Mouse (Mus musculus): ENCODE measurements at regions not wholly inside any gene's neighbourhood (a gene's known extent, or its start where the extent isn't known, plus 50 kb on each side); places are given as distances from the start of the nearest gene placed in this dataset.

GRCm38 (mm10) chr12:27838384-27838783 is 496.0 kb upstream of the Sox11 start:
- no peak for DNase-seq (ENCODE audit: low spot score)

- DNase-seq (ENCODE audit: low spot score), result no peak
Measured at GRCm38 (mm10) chr12:27826208-27826607, 483.8 kb upstream of the Sox11 start.

- DNase-seq (ENCODE audit: low spot score), result no peak
Measured at GRCm38 (mm10) chr12:27823392-27823791, 481.0 kb upstream of the Sox11 start.

DNA sequence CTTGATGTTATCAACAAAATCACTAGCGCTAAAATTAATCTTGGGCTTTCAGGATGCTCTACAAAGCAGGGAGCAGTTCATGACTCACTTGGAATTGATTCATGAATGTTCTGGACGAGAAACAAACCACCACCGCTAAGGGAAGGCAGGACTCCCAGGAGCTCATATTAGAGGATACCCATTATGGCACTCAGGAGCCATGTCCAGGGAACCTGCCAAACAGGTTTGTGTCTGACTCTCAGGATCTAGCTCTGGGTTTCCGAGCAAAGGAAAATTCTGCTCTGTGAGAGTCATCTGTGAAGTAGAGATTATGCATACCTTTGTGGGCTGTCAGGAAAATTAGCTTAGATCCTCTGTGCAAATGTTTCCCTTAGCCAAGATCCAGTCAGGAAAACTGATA is 454.3 kb upstream of the Sox11 start:
- no peak for DNase-seq (ENCODE audit: low spot score)

GRCm38 (mm10) chr12:27786716-27787291 is 444.4 kb upstream of the Sox11 start:
- DNase-seq (ENCODE audit: low spot score), result no peak

DNA sequence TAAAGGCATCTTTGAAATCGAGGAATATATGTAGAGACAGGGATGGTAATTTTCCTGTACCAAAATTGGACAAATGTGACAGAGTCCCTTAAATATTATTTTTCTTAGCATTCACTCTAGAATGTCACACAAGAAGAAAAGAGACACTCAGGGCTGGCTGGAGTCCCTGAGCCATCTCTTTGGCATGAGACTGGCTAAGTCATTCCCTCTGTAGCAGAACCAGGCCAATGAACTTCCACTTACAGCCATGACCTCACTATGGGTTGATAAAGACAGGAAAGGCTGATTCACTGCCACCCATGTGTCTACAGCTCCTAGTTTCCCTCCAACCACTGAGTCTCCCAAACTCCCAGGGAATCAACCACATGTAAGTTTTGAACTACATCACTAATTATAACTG is 438.4 kb upstream of the Sox11 start:
- DNase-seq (ENCODE audit: low spot score), result no peak

DNA sequence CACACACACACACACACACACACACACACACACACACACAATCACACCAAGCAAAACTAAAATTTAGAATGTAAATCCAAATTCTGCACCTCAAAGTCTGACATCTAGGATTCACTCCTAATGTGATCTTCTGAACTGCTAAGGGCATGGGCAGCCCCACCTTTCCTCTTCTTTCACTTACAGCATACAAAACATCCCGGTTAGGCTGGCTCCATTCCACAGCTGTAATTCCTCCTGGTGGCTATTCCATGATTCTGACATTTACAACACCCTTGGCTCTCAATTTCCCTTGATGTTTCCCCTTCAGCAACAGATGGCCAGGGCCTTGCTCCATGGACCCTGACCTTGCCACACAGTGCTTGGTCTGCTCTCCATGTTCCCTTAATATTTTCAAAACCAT is 423.6 kb upstream of the Sox11 start:
- no peak for DNase-seq (ENCODE audit: low spot score)

DNA sequence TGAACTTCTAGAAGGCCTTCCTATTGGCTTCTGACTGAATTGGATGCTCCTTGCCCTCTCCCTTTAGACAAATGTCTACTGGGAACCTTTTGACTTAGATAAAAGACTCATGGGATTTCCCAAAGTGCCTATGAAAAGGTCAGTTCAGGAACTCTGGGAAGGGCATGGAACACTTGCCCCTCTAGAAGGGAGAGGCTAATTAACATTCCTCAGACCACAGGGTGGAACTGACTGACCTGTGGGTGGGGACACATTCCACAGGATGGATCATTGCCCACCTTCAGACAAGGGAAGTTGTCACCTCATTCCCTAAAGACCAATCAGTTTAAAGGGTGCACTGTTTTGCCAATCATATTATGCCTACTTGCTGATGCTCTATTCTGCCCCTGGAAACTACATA is 416.6 kb upstream of the Sox11 start:
- no peak for DNase-seq (ENCODE audit: low spot score)

GRCm38 (mm10) chr12:27757641-27758040 is 415.3 kb upstream of the Sox11 start:
- no peak for DNase-seq (ENCODE audit: low spot score)

- no peak for DNase-seq (ENCODE audit: low spot score)
Measured at GRCm38 (mm10) chr12:27724619-27725200, 382.3 kb upstream of the Sox11 start.

GRCm38 (mm10) chr12:27680459-27680858 is 338.1 kb upstream of the Sox11 start:
- no peak for DNase-seq (ENCODE audit: low spot score)

DNA sequence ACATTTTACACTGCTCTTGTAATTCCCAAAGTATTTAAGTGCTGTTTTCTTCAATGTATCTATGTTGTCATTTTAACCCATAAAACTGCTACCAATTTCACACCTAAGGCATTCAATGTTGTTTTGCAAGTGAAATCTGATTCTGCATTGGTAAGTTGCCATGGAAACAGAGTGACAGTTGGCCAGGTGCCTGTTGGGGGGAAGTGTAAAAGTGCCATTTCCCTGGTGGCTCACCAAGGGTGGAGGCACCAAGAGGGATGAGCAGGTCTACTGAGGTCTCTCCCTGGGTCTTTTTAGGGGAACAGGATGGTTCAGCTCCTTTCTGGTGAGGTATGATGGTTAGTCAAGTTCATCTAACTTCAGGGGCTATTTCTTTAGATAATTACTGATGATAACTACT is 331.0 kb upstream of the Sox11 start:
- DNase-seq (ENCODE audit: low spot score), result no peak

- DNase-seq (ENCODE audit: low spot score), result no peak
Measured at GRCm38 (mm10) chr12:27670650-27671084, 328.3 kb upstream of the Sox11 start.

- no peak for DNase-seq (ENCODE audit: low spot score)
Measured at GRCm38 (mm10) chr12:27670190-27670589, 327.8 kb upstream of the Sox11 start.

DNA sequence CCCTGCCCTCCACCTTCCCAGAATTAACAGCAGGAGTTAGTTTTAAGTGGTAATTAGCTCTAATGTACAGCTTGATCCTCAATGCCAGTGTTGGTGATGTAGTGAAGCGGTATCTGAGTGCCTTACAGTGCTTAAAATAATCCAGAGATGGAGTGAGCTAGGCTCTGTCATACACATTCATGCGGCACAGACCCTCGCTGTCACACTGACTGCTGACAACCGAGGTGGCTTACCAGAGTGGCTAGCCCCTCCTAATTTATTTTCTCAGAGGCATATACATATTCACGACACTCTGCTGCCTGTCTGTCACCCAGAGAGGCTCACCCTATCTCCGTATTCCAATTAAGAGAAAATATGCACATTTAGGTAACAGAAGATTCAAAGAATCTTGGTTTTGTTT is 327.2 kb upstream of the Sox11 start:
- DNase-seq (ENCODE audit: low spot score), result no peak

GRCm38 (mm10) chr12:27666456-27666855 is 324.1 kb upstream of the Sox11 start:
- no peak for DNase-seq (ENCODE audit: low spot score)

- no peak for DNase-seq (ENCODE audit: low spot score)
Measured at GRCm38 (mm10) chr12:27663126-27663525, 320.8 kb upstream of the Sox11 start.

GRCm38 (mm10) chr12:27662723-27663122 is 320.3 kb upstream of the Sox11 start:
- DNase-seq (ENCODE audit: low spot score), result no peak

GRCm38 (mm10) chr12:27657536-27657935 is 315.2 kb upstream of the Sox11 start:
- DNase-seq (ENCODE audit: low spot score), result no peak

DNA sequence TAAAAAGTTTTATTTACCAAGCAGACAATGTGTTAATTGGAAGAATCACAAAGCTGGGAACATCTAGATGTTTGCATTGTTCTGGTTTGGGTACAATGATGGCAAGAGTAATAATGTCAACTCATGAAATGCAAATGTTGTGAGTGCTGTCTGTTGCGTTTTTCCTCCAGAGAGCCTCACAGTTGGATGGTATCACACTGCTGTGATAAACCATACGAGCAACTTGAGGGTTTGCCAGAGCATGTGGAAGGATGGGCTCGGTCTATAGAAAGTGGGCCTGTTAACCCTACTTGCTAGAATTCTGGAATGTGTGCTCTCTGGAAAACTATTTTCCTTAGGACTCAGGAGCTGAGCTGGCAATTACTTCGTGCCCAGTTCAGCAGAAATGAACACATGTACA is 311.2 kb upstream of the Sox11 start:
- DNase-seq (ENCODE audit: low spot score), result no peak

DNA sequence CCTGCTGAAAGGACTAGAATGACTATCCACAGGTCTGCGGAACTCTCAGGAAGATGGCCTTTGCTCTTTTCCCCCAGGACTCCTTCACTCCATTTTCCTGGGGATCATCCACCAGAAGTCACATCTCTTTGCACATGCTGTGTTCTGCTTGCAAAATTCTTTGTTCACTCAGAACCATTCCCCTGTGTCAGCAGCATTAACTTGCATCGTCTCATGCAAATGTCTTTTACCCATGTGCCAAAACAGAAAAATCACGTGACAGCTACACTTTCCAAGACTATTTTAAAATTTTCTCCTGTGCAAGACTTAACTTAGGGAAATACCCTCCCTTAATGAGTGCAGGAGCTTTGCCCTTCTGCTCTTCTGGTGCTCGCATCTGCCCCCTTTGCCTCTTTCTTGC is 306.2 kb upstream of the Sox11 start:
- DNase-seq (ENCODE audit: low spot score), result no peak

- no peak for DNase-seq (ENCODE audit: low spot score)
Measured at GRCm38 (mm10) chr12:27646497-27647307, 304.3 kb upstream of the Sox11 start.

DNA sequence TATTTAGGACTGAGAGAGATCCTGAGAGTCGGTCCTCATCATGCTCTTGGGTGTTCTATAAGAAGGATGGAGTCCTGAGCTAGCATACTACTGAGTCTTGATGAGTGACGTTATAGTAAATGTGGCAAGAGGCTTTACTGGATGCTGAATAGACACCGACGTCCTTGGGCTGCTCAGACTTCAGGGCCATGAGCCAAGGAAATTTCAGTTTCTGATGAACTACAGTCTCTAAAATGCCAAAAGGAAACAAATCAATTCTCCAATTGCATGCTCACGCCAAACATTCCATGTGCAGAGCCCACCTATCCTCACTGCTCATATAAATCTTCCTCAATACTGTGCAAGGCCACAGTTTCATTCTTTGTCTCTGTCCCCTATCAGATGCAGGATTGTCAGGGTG is 277.2 kb upstream of the Sox11 start:
- no peak for DNase-seq (ENCODE audit: low spot score)
